ENCODE assay signal across 8 mouse cellular contexts in genomic region chr16:92519820-92520492, GRCm38 (mm10). TPM values are rescaled to one million over a fixed set of nuclear protein-coding genes. Genes with fewer than 3 reads are reported as not detected.
DNase-seq lines count a peak whose midpoint lies in the region; TF ChIP-seq lines count a peak whose summit lies in the region.

No protein-coding gene starts in this region.

- H3K4me3 ChIP-seq in cerebellum, adult 2 months (replicated peaks; ENCODE audit: insufficient read depth, low read depth, low read length), result no peak overlapping the region
- H3K4me3 ChIP-seq in embryonic facial prominence, embryonic 10.5 days, result no peak overlapping the region

- DNase-seq in cerebellum, adult 2 months, result peak; percentile 12 to 14
- no peak for DNase-seq in cerebellum, adult 11-12 months
- peak; percentile 53 for DNase-seq in layer of hippocampus, adult 11-12 months (ENCODE audit: low spot score)
- DNase-seq in layer of hippocampus, adult 9-11 months, result no peak
- peak; percentile 26 for DNase-seq in MEL-GATA-1-ER (ENCODE audit: extremely low read depth, low read depth)
- DNase-seq in embryonic facial prominence, embryonic 10.5 days (ENCODE audit: low spot score), result peak; percentile 58
- peak; percentile 48 for DNase-seq in left cerebral cortex, postnatal 4 days
- DNase-seq in right cerebral cortex, postnatal 4 days, result peak; percentile 40

- TF ChIP-seq POLR2A in cerebellum, adult 2 months (IDR thresholded peaks at IDR 0.05; ENCODE audit: borderline replicate concordance, insufficient read depth, low read length), result no peak

- H3K27me3 ChIP-seq in cerebellum, adult 2 months (ENCODE audit: control insufficient read depth, insufficient read depth, low read length), result no peaks in the 10 kb centered on the region
- 0 out of 2 replicates have a peak, but pooled peaks cover 2% of the 10 kb centered on the region for H3K27me3 ChIP-seq in embryonic facial prominence, embryonic 10.5 days (replicated peaks; ENCODE audit: low read depth, poor library complexity, severe bottlenecking)

- 44% methylated on average over 13 of the region's 13 CpGs for WGBS in cerebellum, adult 2 months
- 55% methylated on average over 13 of the region's 13 CpGs for WGBS in embryonic facial prominence, embryonic 10.5 days

- H3K9me3 ChIP-seq in embryonic facial prominence, embryonic 10.5 days, result no peaks in the 10 kb centered on the region

- H3K27ac ChIP-seq in cerebellum, adult 2 months (ENCODE audit: insufficient read depth, low read length), result no peak overlapping the region
- H3K27ac ChIP-seq in embryonic facial prominence, embryonic 10.5 days (replicated peaks), result no peak overlapping the region

- H3K4me1 ChIP-seq in cerebellum, adult 2 months (ENCODE audit: control insufficient read depth, insufficient read depth, low read length), result no peaks in the 10 kb centered on the region
- H3K4me1 ChIP-seq in embryonic facial prominence, embryonic 10.5 days, result peaks cover 28% of the 10 kb centered on the region

- peak; percentile 54; the same call in 1 of the 2 replicates for TF ChIP-seq CTCF in cerebellum, adult 2 months (IDR thresholded peaks at IDR 0.05; ENCODE audit: borderline replicate concordance, insufficient read depth, low read depth, low read length)

- intact Hi-C loops in left cerebral cortex, postnatal 4 days (cut with DNase I), result loop anchor here (10.0 kb wide), 1 partner anchor 935 kb away; no protein-coding TSS in a partner anchor

- no peaks in the 10 kb centered on the region for H3K36me3 ChIP-seq in embryonic facial prominence, embryonic 10.5 days (replicated peaks)

RNA-seq across cellular contexts. Expression of gene Clic6, which starts 34.4 kb away (rescaled TPM):
- 7.9 and 14.7 TPM in 2 replicates for polyA plus RNA-seq in cerebellum, adult 2 months (2012; rRNA removed)
- 5.0 and 5.6 TPM in 2 replicates for polyA plus RNA-seq in embryonic facial prominence, embryonic 10.5 days (2016; fragmentation: Nextera tagmentation; extraction: Ambion mirVana)
- total RNA-seq in left cerebral cortex, postnatal 4 days (2021), result 1 to 10 TPM in 1 of 2 experiments, under 1 TPM in 1; 0.44 to 1.1 TPM

RNA-seq across cellular contexts. Expression of gene Rcan1, which starts 49.3 kb away (rescaled TPM):
- 32.1 and 35.8 TPM in 2 replicates for polyA plus RNA-seq in cerebellum, adult 2 months (2012; rRNA removed)
- 32.8 and 38.2 TPM in 2 replicates for polyA plus RNA-seq in embryonic facial prominence, embryonic 10.5 days (2016; fragmentation: Nextera tagmentation; extraction: Ambion mirVana)
- total RNA-seq in left cerebral cortex, postnatal 4 days (2021), result 10 to 100 TPM; 48.3 to 50.1 TPM

Comparison
In these comparisons a context has a peak if more than half of its experiments do, and no peak if none do; other contexts are left out.
1. DNase-seq: peak in cerebellum, adult 2 months (2 of 2), layer of hippocampus, adult 11-12 months (single experiment), MEL-GATA-1-ER (single experiment), embryonic facial prominence, embryonic 10.5 days (single experiment), left cerebral cortex, postnatal 4 days (single experiment) and right cerebral cortex, postnatal 4 days (single experiment); none in cerebellum, adult 11-12 months (single experiment) and layer of hippocampus, adult 9-11 months (single experiment).